Mouse (Mus musculus): Measurements from ENCODE around the gene Lat.

Gene Lat

GRCm38 (mm10) chr7:126363038-126363437, 6.3 kb downstream of the Lat start:
- no peak for DNase-seq

- DNase-seq, result no peak
Observed at GRCm38 (mm10) chr7:126359049-126359448, 10.3 kb downstream of the Lat start.

DNA sequence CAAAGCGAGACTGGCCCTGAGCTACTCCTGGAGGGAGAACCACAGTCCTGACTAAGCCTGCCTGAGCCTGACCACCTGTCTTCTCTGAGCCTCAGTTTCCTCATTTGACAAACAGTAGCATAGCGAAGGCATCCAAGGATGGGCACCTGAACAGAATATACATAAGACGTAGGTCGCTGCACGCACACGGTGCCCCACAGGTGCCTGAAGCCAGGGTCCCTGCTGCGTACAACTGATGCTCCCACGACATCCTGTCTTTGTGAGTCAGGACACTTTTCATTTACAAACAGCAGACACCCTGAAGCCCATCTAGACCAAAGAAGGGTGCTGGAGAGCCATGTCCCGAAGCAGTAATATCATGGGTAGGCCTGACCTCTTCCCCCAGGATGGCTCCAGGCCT, 11.0 kb downstream of the Lat start:
- no peak for DNase-seq

DNA sequence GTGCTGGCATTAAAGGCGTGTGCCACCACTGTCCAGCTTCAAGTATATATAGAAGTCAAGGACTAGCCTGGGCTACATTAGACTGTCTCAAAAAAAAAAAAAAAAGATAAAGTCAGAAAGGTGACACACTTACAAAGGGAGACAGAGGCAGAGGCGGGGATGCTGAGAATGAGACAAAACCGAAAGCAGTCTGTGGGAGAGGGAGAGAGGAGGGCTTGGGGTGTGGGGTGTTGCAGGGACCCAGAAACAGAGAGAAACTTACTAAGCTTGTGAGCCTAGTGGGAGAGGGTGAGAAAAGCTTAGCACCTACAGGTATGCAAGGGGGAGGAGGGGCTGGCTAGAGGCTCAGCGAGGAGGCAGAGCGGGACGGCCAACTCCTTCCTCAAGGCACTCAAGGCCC, 11.5 kb downstream of the Lat start:
- no peak for DNase-seq

GRCm38 (mm10) chr7:126356793-126357591, 12.4 kb downstream of the Lat start:
- no peak for DNase-seq

GRCm38 (mm10) chr7:126355847-126356597, 13.3 kb downstream of the Lat start:
- no peak for DNase-seq

- no peak for DNase-seq
Observed at GRCm38 (mm10) chr7:126354738-126355614, 14.4 kb downstream of the Lat start.

GRCm38 (mm10) chr7:126353994-126354365, 15.4 kb downstream of the Lat start:
- DNase-seq, result no peak

DNA sequence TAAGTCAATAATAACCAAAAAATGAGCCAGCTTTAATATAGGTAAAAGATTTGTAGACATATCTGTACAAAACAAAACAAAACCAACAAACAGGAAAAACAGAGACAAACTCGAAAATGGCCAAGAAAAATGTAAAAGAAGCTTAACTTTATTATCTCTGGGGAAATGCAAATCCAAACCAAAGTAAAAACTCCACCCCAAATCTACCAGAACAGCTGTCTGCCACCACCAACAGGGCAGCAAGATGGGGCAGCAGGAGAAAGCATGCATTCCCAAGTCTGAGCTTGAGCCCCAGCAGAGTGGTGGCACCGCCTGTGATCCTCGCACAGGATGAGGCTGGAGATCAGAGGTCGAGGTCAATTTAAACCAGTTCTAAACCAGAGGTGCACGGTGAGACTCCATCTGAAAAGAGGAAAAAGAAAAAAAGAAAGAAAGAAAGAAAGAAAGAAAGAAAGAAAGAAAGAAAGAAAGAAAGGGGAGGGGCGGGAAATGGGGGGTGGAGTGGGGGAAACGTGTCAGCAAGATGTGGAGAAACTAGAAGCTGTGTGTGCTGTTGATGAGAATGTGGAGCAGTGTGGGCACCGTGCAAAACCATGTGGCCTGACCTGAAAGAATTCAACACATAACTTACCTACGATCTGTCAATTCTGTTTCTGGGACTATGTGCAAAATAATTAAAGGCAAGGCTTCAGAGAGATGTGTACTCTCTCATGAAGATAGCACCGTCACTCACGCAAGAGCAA, 15.9 kb downstream of the Lat start:
- DNase-seq, result no peak

DNA sequence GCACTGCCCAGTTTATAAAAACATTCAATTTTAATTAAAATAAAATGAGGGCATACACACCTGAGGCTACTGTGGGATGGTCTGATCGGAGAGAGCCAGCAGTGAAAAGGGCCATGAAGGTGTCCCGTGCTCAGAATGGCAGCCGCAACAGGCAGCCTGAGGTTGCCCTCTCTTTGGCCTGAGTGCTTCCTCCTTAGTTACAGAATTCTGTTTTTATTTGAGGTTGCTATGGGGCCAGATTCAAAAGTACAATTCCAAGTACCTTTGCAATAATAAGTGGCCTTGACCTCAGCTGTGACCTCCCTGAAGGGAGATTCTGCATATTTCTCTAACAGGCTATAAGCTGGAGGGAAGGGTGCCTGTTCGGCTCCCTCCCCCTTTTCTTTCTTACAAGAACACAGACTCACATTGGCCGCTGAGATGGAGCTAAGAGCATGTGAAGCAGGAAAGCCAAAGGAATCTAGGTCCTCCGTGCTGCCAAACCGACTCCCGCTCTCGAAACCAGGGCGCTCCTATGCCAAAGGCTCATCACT, 17.9 kb downstream of the Lat start:
- no peak for DNase-seq

GRCm38 (mm10) chr7:126350748-126351418, 18.5 kb downstream of the Lat start:
- DNase-seq, result no peak

DNA sequence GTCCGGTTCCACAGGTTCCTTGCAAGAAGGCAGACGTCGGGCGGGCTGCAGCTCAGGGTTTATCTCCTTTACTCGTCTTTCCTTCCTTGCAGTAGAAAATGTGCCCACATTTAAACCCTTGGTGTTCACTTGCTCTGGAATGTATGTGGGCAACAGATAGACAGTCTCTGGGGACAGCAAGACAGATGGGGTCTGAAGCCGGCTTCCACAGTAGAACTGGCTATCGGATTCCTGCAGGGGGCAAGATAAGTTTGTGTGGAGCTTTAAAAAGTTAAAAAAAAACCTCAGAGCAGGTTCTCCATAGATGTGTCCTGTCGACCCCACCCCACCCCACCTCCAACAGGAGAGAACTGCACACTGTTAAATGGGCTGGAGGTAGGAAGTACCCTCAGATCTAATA, 21.1 kb downstream of the Lat start:
- no peak for DNase-seq

DNA sequence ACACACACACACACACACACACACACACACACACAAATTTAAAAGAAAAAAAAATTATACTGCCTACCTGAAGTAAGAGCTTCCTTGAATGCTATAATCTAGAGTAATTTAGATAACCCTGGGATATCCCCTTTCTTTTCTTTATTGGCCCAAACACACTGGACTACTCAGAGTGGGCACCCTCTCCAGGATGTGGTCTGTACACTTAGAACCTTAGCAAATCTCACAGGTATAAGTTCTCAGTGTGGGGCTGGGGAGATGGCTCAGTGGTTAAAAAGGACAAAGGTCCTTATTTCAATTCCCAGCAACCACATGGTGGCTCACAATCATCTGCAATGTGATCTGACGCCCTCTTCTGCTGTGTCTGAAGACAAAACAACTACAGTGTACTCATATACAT, 22.3 kb downstream of the Lat start:
- no peak for DNase-seq

DNA sequence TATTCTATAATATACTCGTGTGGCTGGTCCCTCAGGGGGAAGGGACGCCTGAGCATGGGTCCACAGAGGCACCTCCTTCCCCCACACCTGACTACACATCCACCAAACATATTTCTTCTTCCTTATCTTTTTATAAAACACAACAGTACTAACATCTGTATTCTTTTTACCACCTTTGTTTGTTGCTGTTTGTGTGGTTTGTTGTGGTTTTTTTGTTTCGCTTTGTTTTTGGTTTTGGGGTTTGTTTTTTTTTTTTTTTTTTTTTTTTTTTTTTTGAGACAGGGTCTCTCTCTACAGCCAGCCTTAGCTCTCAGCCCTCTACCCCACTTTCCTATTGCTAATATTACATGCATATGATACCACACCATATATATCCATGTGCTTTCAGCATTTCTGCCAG, 23.4 kb downstream of the Lat start:
- DNase-seq, result no peak

DNA sequence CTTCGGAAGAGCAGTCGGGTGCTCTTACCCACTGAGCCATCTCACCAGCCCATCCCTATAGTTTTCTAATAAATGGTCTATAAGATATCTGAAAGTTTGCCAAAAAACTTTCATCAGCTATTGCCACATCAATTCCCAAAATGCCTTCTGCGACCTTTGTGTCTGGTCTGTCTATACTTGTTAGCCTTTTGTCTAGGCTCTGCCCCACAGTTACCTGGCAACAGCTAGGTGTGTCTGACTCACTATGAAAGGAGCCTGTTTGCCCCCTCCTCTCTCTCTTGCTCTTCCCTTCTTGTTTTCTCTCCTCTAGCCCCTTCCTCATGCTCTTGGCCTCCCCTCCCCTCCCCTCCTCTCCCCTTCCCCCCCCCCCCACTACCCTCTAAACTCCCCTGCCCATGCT, 23.8 kb downstream of the Lat start:
- DNase-seq, result no peak

- DNase-seq, result no peak
Observed at GRCm38 (mm10) chr7:126340896-126341295, 28.5 kb downstream of the Lat start.

- no peak for DNase-seq
Observed at GRCm38 (mm10) chr7:126340206-126340618, 29.2 kb downstream of the Lat start.

- no peak for DNase-seq
Observed at GRCm38 (mm10) chr7:126339521-126339971, 29.8 kb downstream of the Lat start.

DNA sequence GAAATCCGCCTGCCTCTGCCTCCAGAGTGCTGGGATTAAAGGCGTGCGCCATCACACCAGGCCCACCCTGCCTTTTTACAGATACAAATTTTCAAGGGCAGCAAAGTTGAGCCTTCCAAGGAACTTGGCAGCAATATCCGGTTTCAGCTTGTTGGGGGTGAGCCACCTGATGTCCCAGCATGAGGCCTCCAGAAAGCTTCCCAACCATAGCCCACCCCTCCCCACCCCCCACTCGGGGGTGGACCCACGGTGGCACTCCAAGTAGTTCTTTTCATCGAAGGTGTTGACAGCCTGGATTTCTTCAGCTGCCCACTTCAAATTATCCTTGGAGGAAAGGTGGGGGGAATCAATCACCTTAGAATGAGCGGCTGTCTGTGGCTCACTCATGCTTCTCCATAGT, 30.5 kb downstream of the Lat start:
- no peak for DNase-seq

DNA sequence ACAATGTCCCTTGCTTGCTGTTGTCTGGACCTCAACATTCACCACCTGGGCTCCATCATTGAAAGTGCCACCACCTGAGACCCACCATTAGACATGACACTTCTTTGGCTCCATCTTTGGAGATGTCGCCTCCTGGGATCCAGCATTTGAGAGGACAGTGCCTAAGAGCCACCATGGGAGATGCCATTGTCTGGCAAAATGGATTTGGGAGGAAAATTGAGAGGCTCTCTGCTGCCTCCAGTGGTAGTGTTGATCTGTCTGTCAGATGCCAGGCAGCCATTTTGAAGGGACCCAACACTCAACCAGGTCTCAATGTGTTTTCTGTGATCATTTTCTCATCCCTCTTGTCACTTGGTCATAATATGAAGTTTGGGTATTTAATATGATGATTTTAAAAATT, 33.8 kb downstream of the Lat start:
- DNase-seq, result no peak

GRCm38 (mm10) chr7:126332691-126333090, 36.7 kb downstream of the Lat start:
- no peak for DNase-seq

DNA sequence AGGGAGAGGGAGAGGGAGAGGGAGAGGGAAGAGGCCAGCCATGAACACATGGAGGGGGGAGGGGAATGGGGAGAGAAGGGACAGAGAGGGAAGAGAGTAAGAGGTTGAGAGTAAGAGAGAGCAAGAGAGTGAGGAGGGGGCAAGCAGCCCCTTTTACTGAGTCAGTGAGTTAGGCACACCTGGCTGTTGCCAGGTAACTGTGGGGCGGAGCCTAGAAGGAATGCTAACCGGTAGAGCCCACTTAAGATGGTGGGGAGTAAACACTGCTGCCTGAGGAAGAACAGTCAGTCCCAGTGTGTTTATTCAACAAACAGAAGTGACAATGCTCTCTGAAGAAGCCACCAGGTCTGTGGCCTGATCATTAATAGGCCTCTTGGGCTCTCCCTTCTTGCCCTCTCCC, 38.7 kb downstream of the Lat start:
- no peak for DNase-seq
